Mouse (Mus musculus) frontal cortex, adult (tissue): Measurements from ENCODE around the gene Vmn2r49.
"Not testable (repeated sequence)": the region's sequence is repeated elsewhere in the genome, so short reads cannot be mapped to it uniquely, and the experiment has no call there.

Experiments used
- ATAC-seq: cut with Nextera tagmentation; 2 replicates; pipeline ENCODE4 v1.9.2; 2017; ENCODE audit warnings: mild to moderate bottlenecking, moderate library complexity, mixed read lengths; ENCODE audit not compliant: low TSS enrichment

Gene Vmn2r49

DNA sequence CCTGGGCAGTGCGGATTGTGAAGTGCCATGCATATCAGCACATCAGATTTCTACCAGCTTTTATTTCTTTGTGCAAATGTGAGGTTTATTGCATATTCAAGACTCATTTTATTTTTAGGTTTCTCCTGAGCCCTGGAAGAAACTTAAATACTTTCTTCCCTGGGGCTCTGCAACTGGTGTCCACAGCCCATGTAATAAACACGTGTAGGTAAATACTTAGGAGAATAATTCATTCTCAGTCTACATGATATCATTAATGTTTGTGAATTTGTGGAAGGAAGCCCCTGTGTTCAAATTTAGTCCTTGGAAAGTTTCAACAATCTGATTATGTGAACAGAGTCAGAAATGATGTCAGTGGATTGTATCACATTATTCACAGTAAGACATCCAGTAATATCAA is at the start of gene Vmn2r49:
Gene Vmn2r49 (minus strand): TSS at position 101 of the 400 bp plus-strand sequence.
- not testable (repeated sequence) for ATAC-seq

GRCm38 (mm10) chr7:9953485-9953884 is 38.6 kb downstream of the Vmn2r49 start, which contains the start of gene Vmn2r48:
Gene Vmn2r48 (minus strand): TSS chr7:9953585.
- not testable (repeated sequence) for ATAC-seq
